Mouse (Mus musculus): ENCODE results near the gene Pex11b. TPM values are rescaled to one million over a fixed set of nuclear protein-coding genes. Genes with fewer than 3 reads are reported as not detected.
A peak's percentile ranks its signal among the peaks of the same experiment; 100 is the strongest.
"Not testable (repeated sequence)": the region's sequence is repeated elsewhere in the genome, so short reads cannot be mapped to it uniquely, and the experiment has no call there.

The Pex11b gene
- polyA plus RNA-seq, 1 experiment from 2014 or later: 64.9 TPM

- WGBS: 29% methylated on average over 5 of the region's 5 CpGs
- no peak for ATAC-seq (ENCODE audit: low FRiP score)
- H3K27ac ChIP-seq (replicated peaks): no peak overlapping the region
Measured at GRCm38 (mm10) chr3:96679159-96679674, 44.0 kb downstream of the Pex11b start.

DNA sequence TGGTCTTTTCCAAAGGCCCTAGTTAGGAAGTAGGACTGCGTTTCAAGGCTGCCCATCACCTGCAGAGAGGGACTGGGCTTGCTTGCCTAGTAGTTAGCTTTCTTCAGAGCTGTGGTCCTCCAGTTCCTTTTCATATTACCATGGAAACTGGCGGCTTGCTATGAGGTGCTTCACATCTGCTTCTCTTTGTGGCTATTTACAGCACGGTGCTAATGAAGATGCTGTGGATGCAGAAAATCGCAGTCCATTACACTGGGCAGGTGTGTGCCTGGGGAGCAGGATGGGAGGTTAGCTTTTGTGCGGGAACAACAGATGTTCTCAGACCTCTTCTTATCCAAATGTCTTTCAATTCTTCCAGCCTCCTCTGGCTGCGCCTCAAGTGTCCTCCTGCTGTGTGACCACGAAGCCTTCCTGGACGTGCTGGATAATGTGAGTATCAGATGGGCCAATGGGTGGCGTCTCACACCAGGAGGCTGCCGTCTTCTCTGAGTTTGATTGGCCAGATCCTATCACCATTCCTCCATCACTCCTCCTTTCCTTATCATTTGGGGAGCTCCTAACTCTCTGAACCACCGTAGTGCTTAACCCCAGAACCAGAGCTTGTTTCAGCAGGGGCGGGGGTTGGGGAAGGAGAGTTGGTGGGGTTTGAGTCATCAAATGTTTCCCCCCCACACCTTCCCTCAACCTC is 45.2 kb downstream of the Pex11b start:
- Histone ChIP-seq H3K9ac (replicated peaks) (no peak overlapping the region), H3K4me1 (peaks cover 9% of the 10 kb centered on the region), H3K4me2 (no peak overlapping the region), H3K36me3 (no peaks in the 10 kb centered on the region), H3K27ac (replicated peaks) (no peak overlapping the region), H3K4me3 (replicated peaks) (no peak overlapping the region), H3K9me3 (replicated peaks) (no peaks in the 10 kb centered on the region), H3K27me3 (replicated peaks) (peaks cover 21% of the 10 kb centered on the region)
- WGBS: 20% methylated on average over 12 of the region's 12 CpGs
- peak; percentile 27; the same call in 1 of the 2 replicates for ATAC-seq (ENCODE audit: low FRiP score)

More at GRCm38 (mm10) chr3:96679159-96679674, 44.0 kb downstream of the Pex11b start:
- Histone ChIP-seq H3K4me3 (replicated peaks) (no peak overlapping the region), H3K9ac (replicated peaks) (no peak overlapping the region), H3K4me1 (no peaks in the 10 kb centered on the region), H3K36me3 (no peaks in the 10 kb centered on the region), H3K27me3 (replicated peaks) (peaks cover 15% of the 10 kb centered on the region), H3K9me3 (replicated peaks) (no peaks in the 10 kb centered on the region), H3K4me2 (no peak overlapping the region)

DNA sequence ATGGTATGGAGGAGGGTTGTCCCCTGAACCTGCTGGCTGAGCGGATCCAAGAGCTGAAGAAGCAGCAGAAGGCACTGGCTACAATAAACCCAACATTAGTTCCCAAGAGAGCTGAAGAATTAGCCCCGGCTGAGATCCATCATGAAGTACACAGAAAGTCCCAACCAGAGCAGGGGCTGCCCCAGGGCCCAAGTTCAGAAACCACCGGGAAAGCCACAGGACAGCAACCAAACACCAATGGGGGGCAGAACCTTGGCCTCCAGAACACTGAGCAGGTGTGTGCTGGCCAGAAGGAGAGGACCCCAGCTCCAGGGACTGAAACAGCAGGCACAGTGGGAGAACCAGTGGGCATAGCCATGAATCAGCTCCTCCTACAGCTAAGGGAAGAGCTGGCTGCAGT is 48.3 kb downstream of the Pex11b start:
- no peak for ATAC-seq (ENCODE audit: low FRiP score)
- Histone ChIP-seq H3K4me3 (replicated peaks) (no peak overlapping the region), H3K27me3 (replicated peaks) (peaks cover 21% of the 10 kb centered on the region), H3K4me2 (no peak overlapping the region), H3K27ac (replicated peaks) (no peak overlapping the region), H3K4me1 (peaks cover 9% of the 10 kb centered on the region), H3K9ac (replicated peaks) (no peak overlapping the region), H3K36me3 (no peaks in the 10 kb centered on the region), H3K9me3 (replicated peaks) (no peaks in the 10 kb centered on the region)
- 85% methylated on average over 3 of the region's 3 CpGs for WGBS

DNA sequence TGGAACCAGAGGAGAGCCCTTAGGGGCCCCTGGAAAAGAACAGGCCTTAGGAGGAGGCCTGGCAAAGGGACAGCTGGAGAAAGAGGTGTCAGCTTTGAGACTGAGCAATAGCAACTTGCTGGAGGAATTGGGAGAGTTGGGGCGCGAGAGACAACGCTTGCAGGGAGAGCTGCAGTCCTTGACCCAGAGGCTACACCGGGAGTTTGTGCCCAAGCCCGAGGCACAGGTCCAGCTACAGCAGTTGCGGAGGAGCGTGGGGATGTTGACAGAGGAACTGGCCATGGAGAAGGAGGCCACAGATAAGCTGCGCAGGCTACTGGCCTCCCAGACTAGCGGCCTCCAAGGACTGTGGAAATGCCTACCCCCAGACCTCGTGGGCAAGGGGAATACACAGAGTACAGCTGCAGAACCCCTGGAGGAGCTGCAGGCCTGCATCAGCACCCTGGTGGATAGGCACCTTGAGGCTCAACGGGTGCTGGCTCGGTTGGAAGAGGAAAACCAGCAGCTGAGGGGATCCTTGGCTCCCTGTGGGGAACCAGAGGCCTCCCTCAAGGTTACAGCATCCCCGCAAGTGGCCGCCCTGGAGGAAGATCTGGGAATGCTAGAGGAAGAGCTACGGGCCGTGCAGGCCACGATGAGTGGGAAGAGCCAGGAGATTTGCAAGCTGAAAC is 49.1 kb downstream of the Pex11b start:
- no peak overlapping the region for H3K9ac ChIP-seq (replicated peaks)
- no peak overlapping the region for H3K27ac ChIP-seq (replicated peaks)
- H3K4me3 ChIP-seq (replicated peaks): peak overlapping the region; percentile 20; the same call in 1 of the 2 replicates
- H3K9me3 ChIP-seq (replicated peaks): no peaks in the 10 kb centered on the region
- peaks cover 21% of the 10 kb centered on the region for H3K27me3 ChIP-seq (replicated peaks)
- H3K4me1 ChIP-seq: peaks cover 9% of the 10 kb centered on the region
- peak overlapping the region; percentile 53 for H3K4me2 ChIP-seq
- 60% methylated on average over 17 of the region's 17 CpGs for WGBS
- no peak for ATAC-seq (ENCODE audit: low FRiP score)
- no peaks in the 10 kb centered on the region for H3K36me3 ChIP-seq

DNA sequence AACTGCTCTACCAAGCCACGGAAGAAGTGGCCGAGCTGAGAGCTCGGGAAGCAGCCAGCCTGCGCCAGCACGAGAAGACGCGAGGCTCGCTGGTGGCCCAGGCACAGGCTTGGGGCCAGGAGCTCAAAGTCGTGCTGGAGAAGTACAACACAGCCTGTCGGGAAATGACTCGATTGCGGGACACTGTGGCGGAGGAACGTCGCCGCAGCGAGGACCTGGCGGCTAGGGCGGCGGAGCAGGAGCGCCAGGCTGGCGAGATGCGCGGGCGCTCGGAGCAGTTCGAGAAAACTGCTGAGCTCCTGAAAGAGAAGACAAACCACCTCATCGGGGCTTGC is 49.6 kb downstream of the Pex11b start:
- Histone ChIP-seq H3K9me3 (replicated peaks) (no peaks in the 10 kb centered on the region), H3K27ac (replicated peaks) (no peak overlapping the region), H3K36me3 (no peaks in the 10 kb centered on the region), H3K4me1 (peaks cover 9% of the 10 kb centered on the region), H3K27me3 (replicated peaks) (peaks cover 21% of the 10 kb centered on the region), H3K4me3 (replicated peaks) (peak overlapping the region; percentile 20), H3K9ac (replicated peaks) (peak overlapping the region; percentile 23; the same call in 1 of the 2 replicates), H3K4me2 (peak overlapping the region; percentile 53)
- WGBS: 25% methylated on average over 28 of the region's 28 CpGs
- no peak for ATAC-seq (ENCODE audit: low FRiP score)

GRCm38 (mm10) chr3:96686057-96686456 is 50.9 kb downstream of the Pex11b start:
- peaks cover 14% of the 10 kb centered on the region for H3K27me3 ChIP-seq (replicated peaks)
- not testable (repeated sequence) for ATAC-seq (ENCODE audit: low FRiP score); H3K9ac ChIP-seq (replicated peaks); H3K4me3 ChIP-seq (replicated peaks); H3K4me2 ChIP-seq; H3K27ac ChIP-seq (replicated peaks); H3K9me3 ChIP-seq (replicated peaks); H3K4me1 ChIP-seq; H3K36me3 ChIP-seq
- WGBS: 94% methylated on average over 5 of the region's 5 CpGs

DNA sequence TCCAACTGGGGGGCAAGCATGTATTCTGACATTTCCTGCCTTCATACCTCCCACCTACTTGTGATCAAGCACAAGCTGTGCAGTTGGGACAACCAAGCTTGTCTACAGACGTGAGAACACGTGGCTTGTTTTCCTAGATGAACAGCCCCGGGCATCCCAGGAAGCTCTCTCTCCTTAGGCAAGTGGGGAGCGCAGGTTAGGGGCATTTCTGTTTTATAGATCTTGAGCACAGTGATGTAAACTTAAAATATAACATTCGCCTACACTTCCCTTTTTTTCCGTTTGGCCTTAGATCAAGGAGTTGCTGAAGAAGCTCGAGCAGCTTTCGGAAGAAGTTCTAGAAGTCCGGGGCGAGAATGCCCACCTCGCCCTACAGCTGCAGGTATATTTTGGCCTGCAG is 53.7 kb downstream of the Pex11b start:
- no peak for ATAC-seq (ENCODE audit: low FRiP score)
- no peaks in the 10 kb centered on the region for H3K36me3 ChIP-seq
- H3K27me3 ChIP-seq (replicated peaks): peaks cover 8% of the 10 kb centered on the region
- H3K4me3 ChIP-seq (replicated peaks): no peak overlapping the region
- peaks cover 9% of the 10 kb centered on the region for H3K4me1 ChIP-seq
- 92% methylated on average over 11 of the region's 11 CpGs for WGBS
- no peak overlapping the region for H3K27ac ChIP-seq (replicated peaks)
- no peaks in the 10 kb centered on the region for H3K9me3 ChIP-seq (replicated peaks)
- H3K9ac ChIP-seq (replicated peaks): no peak overlapping the region
- H3K4me2 ChIP-seq: no peak overlapping the region

- no peaks in the 10 kb centered on the region for H3K9me3 ChIP-seq (replicated peaks)
- H3K4me1 ChIP-seq: peaks cover 1% of the 10 kb centered on the region
- no peaks in the 10 kb centered on the region for H3K27me3 ChIP-seq (replicated peaks)
- no peak for ATAC-seq (ENCODE audit: low FRiP score)
- H3K36me3 ChIP-seq: no peaks in the 10 kb centered on the region
- H3K27ac ChIP-seq (replicated peaks): no peak overlapping the region
- no peak overlapping the region for H3K9ac ChIP-seq (replicated peaks)
- H3K4me2 ChIP-seq: no peak overlapping the region
- H3K4me3 ChIP-seq (replicated peaks): no peak overlapping the region
- 58% methylated on average over 3 of the region's 3 CpGs for WGBS
Measured at GRCm38 (mm10) chr3:96690298-96690697, 55.1 kb downstream of the Pex11b start.

GRCm38 (mm10) chr3:96692506-96692905 is 57.3 kb downstream of the Pex11b start:
- Histone ChIP-seq H3K4me1 (peaks cover 9% of the 10 kb centered on the region), H3K36me3 (no peaks in the 10 kb centered on the region)
- WGBS: 23% methylated on average over 3 of the region's 3 CpGs

GRCm38 (mm10) chr3:96693579-96693978 is 58.4 kb downstream of the Pex11b start:
- Histone ChIP-seq H3K4me1 (peaks cover 18% of the 10 kb centered on the region), H3K36me3 (no peaks in the 10 kb centered on the region), H3K4me3 (replicated peaks) (no peak overlapping the region), H3K4me2 (no peak overlapping the region), H3K27ac (replicated peaks) (no peak overlapping the region), H3K27me3 (replicated peaks) (no peaks in the 10 kb centered on the region), H3K9me3 (replicated peaks) (no peaks in the 10 kb centered on the region), H3K9ac (replicated peaks) (no peak overlapping the region)
- no peak for ATAC-seq (ENCODE audit: low FRiP score)
- 97% methylated on average over 1 of the region's 1 CpGs for WGBS

More at GRCm38 (mm10) chr3:96692506-96692905, 57.3 kb downstream of the Pex11b start:
- ATAC-seq (ENCODE audit: low FRiP score): no peak
- Histone ChIP-seq H3K9me3 (replicated peaks) (no peaks in the 10 kb centered on the region), H3K27me3 (replicated peaks) (no peaks in the 10 kb centered on the region), H3K4me3 (replicated peaks) (no peak overlapping the region), H3K9ac (replicated peaks) (no peak overlapping the region), H3K4me2 (no peak overlapping the region), H3K27ac (replicated peaks) (no peak overlapping the region)
